Mouse (Mus musculus): Measurements from ENCODE around the gene Grik5.

- TF ChIP-seq CTCF (conservative IDR thresholded peaks at IDR 0.05; ENCODE audit: low read length) (no peak), POU5F1 (IDR thresholded peaks at IDR 0.05; ENCODE audit: borderline replicate concordance, low read length) (no peak)
Measured at GRCm38 (mm10) chr7:25076296-25076662, 4.1 kb upstream of the Grik5 start.

Data from E14TG2a.4 (cell line).